Mouse (Mus musculus): ENCODE measurements around the gene Pllp.

Pllp gene

DNA sequence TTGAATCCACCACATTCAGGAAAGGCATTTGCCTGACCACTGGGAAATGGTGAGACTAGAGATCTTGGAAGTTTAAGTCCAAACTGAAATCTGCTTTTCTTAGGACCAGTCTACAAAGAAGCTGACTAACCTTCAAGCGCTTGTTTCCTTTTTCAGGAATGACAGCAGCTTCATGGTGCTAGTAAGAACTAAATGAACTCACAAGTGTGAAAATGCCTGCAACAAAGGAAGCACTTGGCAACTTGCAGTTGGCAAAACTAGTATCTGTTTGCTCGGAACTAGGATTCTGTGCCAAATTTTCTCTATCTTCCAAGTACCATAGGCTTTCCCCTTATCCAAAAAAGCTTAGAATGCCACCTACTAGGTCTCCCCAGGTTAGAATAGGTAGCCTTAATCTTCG is 49.9 kb downstream of the Pllp start:
- DNase-seq (ENCODE audit: low spot score) = no peak

DNA sequence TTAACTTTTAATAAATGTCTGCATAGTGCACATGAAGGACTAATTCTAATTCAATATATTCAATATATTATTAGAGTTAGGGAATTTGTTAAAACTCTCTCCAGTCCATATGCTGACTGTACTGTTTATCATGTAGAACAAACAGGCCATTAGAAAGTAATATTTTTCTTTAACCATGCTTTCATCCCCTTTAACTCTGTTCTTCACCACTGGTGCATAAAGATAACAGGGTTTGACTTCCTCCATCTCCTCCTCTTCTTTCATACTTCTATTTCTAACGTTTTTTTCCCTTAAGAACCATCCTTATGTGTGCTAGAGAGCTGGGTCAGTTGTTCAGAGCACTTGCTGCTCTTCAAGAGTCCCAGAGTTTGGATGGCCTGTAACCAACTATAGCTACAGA is 50.9 kb downstream of the Pllp start:
- no peak for DNase-seq (ENCODE audit: low spot score)

DNA sequence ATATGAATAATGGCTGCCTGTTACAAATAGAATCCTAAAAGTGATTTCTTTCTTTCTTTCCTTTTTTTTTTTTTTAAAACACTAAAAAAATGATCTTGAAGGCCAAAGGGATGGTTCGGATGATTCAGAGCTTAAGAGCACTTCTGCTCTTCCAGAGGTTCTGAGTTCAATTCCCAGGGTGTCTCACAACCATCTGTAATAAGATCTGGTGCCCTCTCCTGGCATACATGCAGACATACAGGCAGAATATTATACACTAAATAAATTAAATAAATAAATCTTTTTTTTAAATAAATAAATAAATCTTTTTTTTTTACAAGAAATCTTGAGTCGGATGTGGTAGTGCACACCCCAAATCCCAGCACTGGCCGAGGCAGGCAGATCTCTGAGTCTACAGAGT is 54.1 kb downstream of the Pllp start:
- DNase-seq (ENCODE audit: low spot score) = no peak

DNA sequence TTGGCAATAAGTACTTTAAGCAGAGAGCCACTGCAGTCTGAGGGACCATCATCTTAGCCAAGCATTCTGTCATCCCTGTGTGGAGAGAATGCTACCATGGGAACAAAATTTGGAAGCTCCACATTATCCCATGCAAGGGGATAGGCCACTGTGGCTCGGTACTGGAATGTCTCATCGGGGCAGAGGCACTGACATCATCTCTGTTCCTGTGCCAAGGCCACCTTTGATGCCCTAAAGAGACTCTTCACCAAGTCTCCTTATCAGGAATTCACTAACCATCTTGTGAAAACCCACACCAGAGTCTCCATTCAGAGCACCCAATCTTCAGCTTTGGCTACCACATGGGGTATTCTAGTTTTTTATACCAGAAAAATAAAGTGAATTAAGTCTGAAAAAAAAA is 54.9 kb downstream of the Pllp start:
- no peak for DNase-seq (ENCODE audit: low spot score)

DNA sequence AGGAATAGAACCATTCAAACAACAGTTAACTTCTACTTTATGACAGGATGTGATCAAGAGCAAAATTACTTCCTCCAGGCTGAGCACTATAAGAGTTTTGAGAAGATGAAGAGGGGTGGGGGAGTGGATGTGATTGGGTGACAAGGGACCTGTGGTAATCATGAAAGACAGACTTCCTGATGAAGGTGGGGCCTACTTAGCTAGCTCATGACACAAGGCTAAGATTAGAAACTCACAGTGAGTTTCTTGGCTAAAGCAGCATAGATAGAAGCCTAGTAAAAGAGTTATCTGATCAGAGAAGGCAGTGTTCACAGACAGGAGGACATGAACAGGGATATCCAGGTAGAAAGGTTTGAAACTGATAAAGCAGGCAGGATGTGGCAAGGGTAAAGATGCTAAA is 61.9 kb downstream of the Pllp start:
- DNase-seq (ENCODE audit: low spot score) = no peak

DNA sequence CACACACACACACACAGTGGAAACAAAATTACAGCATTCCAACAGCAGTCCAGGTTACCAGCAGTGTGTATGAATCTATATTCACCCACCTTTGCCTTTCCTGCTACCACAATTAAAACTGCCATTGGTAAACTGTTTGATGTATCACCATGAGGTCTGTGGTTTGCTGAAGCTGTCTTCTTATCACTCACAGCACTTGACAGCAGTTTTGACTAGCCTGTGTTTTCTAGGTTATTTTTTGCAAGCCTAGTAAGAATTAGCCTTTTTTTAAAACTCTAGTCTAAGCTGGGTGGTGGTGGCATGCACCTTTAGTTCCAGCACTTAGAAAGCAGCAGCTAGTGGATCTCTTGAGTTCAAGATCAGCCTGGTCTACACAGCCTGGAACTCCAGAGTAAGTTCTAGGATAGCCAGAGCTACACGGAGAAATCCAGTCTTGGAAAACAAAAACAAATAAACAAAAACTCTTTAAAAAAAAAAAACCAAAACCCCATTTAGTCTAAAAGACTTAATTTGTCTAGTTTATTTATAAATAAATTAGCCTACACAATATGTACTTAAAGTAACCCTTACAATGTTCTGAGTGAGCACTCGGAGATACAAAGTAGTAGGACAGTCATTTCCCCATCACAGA is 62.4 kb downstream of the Pllp start:
- no peak for DNase-seq (ENCODE audit: low spot score)
